Mouse (Mus musculus) hindbrain, embryonic 12.5 days (tissue): Measurements from ENCODE around the gene Pmpca. TPM values are rescaled to one million over a fixed set of nuclear protein-coding genes. Genes with fewer than 3 reads are reported as not detected.

Experiments used
- ATAC-seq: fragments of 200-750 bp; cut with Nextera tagmentation; 2 replicates; pipeline ENCODE4 v1.8.0; 2017; ENCODE audit warnings: moderate TSS enrichment; ENCODE audit not compliant: low FRiP score
- H3K27ac ChIP-seq: fragments of 300-500 bp; sonication (generic); 2 replicates; pipeline ENCODE4 v1.5.1; 2016; ENCODE audit warnings: mild to moderate bottlenecking
- H3K27me3 ChIP-seq: fragments of 300-500 bp; sonication (generic); 2 replicates; pipeline ENCODE4 v1.6.1; 2016; ENCODE audit warnings: mild to moderate bottlenecking
- H3K36me3 ChIP-seq: fragments of 300-500 bp; sonication (generic); 2 replicates; pipeline ENCODE4 v1.6.1; 2016; ENCODE audit warnings: mild to moderate bottlenecking
- H3K4me1 ChIP-seq: fragments of 300-500 bp; sonication (generic); 2 replicates; pipeline ENCODE4 v1.6.1; 2016
- H3K4me2 ChIP-seq: fragments of 300-500 bp; sonication (generic); replicated peaks from 2 replicates; pipeline ENCODE4 v1.6.1; 2016; ENCODE audit warnings: mild to moderate bottlenecking
- H3K4me3 ChIP-seq: fragments of 300-500 bp; sonication (generic); 2 replicates; pipeline ENCODE4 v1.5.1; 2016; ENCODE audit warnings: mild to moderate bottlenecking
- H3K9ac ChIP-seq: fragments of 300-500 bp; sonication (generic); 2 replicates; pipeline ENCODE4 v1.6.1; 2016; ENCODE audit warnings: mild to moderate bottlenecking, moderate library complexity
- H3K9me3 ChIP-seq: fragments of 300-500 bp; sonication (generic); replicated peaks from 2 replicates; pipeline ENCODE4 v1.6.1; 2016; ENCODE audit warnings: mild to moderate bottlenecking
- WGBS: fragments of 180-500 bp; shearing (Covaris S2); methylation state at CpG from one replicate; pipeline ENCODE4 v1.1.7; 2016; 5-methylcytosine and 5-hydroxymethylcytosine counted together
- polyA plus RNA-seq: library from polyadenylated mRNA; unstranded; fragments of >200 nt; fragmentation: Nextera tagmentation; extraction: Ambion mirVana; gene quantifications from 2 replicates; pipeline ENCODE4 v1.2.1, GENCODE M21; 2016

Gene Pmpca
- polyA plus RNA-seq, 1 experiment from 2014 or later = 107 TPM

- Histone ChIP-seq H3K4me2 (no peak overlapping the region), H3K27ac (no peak overlapping the region), H3K36me3 (peaks cover 49% of the 10 kb centered on the region), H3K4me3 (no peak overlapping the region), H3K9me3 (no peaks in the 10 kb centered on the region), H3K27me3 (no peaks in the 10 kb centered on the region), H3K9ac (no peak overlapping the region), H3K4me1 (peaks cover 32% of the 10 kb centered on the region)
- WGBS = 91% methylated on average over 4 of the region's 4 CpGs
- no peak for ATAC-seq
These were observed 52.1 kb downstream of the Pmpca start for GRCm38 (mm10) chr2:26441261-26441660.

DNA sequence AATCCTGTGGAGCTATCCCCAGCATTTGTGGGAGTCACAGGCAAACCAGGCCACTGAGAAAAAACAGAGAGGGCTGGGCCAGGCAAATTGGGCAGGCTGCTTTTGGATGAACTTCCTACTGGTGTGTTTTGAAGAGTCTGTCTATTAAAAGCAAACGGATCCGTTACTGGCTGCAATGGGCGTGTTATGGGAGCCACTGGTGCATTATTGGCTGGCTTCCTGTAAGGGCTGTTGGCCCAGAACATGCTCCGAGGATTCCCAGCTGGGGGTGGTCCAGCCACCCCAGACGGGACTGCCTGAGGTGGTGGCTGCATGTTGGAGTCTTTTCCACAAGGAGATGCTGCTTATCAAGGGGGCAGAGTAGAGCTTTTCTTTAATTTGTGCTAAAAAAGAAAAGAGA, 52.5 kb downstream of the Pmpca start:
- H3K9me3 ChIP-seq = no peaks in the 10 kb centered on the region
- peaks cover 37% of the 10 kb centered on the region for H3K4me1 ChIP-seq
- H3K4me2 ChIP-seq = no peak overlapping the region
- H3K9ac ChIP-seq = no peak overlapping the region
- ATAC-seq = no peak
- peaks cover 49% of the 10 kb centered on the region for H3K36me3 ChIP-seq
- no peak overlapping the region for H3K27ac ChIP-seq
- no peak overlapping the region for H3K4me3 ChIP-seq
- 90% methylated on average over 5 of the region's 5 CpGs for WGBS
- H3K27me3 ChIP-seq = no peaks in the 10 kb centered on the region

DNA sequence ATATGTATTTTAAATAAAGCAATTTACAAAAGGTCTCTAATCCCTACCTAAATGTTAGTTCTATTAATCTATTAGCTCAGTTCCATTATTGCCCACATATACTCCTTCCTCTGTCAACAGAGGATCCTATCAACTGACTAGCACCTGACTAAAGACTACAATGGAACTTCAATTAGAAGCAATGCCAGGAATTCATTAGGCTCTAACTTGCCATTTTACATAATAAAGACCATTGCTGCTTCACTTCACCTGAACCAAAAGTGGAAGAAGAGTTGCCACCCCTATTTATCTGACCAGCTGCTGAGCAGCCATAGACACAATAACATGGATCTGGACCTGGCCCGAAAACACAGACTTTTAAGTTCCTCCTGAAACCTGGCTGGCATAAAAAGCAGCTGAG, 53.7 kb downstream of the Pmpca start:
- H3K9me3 ChIP-seq = no peaks in the 10 kb centered on the region
- no peak overlapping the region for H3K4me3 ChIP-seq
- H3K4me1 ChIP-seq = peaks cover 41% of the 10 kb centered on the region
- H3K36me3 ChIP-seq = peaks cover 41% of the 10 kb centered on the region
- no peak overlapping the region for H3K27ac ChIP-seq
- 73% methylated on average over 1 of the region's 1 CpGs for WGBS
- no peak overlapping the region for H3K9ac ChIP-seq
- no peak overlapping the region for H3K4me2 ChIP-seq
- H3K27me3 ChIP-seq = no peaks in the 10 kb centered on the region
- ATAC-seq = no peak

DNA sequence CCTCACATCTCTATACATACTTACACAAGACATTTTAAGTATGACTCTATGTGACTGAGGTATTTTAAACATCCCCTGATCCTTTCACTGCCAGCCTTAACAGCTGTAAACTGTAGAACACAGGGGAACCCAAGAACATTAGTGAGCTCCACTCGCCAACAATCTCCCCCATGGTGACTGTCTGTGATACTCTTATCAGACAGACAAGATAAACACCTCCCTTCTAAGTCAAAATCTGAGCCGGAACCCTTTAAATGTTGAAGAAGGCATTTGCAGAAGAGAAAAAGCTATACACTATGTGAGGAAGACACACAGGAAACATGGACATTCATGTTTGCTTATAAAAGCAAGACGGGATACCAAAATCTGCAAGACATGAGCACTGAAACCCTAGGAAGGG, 54.7 kb downstream of the Pmpca start:
- Histone ChIP-seq H3K9me3 (no peaks in the 10 kb centered on the region), H3K27me3 (no peaks in the 10 kb centered on the region), H3K27ac (no peak overlapping the region), H3K4me1 (peaks cover 35% of the 10 kb centered on the region), H3K4me3 (peak overlapping the region; percentile 88), H3K36me3 (peaks cover 30% of the 10 kb centered on the region), H3K9ac (peak overlapping the region; percentile 87), H3K4me2 (peak overlapping the region; percentile 65)
- 56% methylated on average over 3 of the region's 3 CpGs for whole genome bisulfite sequencing
- no peak for ATAC-seq

- 5% methylated on average over 15 of the region's 15 CpGs for WGBS
These were observed 55.2 kb downstream of the Pmpca start for GRCm38 (mm10) chr2:26444368-26444767.

GRCm38 (mm10) chr2:26444946-26445665, 56.0 kb downstream of the Pmpca start, which contains the start of gene Sec16a:
Gene Sec16a, minus strand, starts transcription at chr2:26445216.
- Histone ChIP-seq H3K27me3 (no peaks in the 10 kb centered on the region), H3K4me1 (peaks cover 39% of the 10 kb centered on the region), H3K4me3 (peak within 1 kb of the TSS; percentile 88), H3K9ac (peak within 1 kb of the TSS; percentile 87), H3K4me2 (peak within 1 kb of the TSS; percentile 73), H3K27ac (peak within 1 kb of the TSS; percentile 90), H3K36me3 (peaks cover 18% of the 10 kb centered on the region), H3K9me3 (no peaks in the 10 kb centered on the region)
- peak; percentile 92 for ATAC-seq
- under 1% methylated on average over 61 of the region's 61 CpGs for WGBS

More at GRCm38 (mm10) chr2:26444368-26444767, 55.2 kb downstream of the Pmpca start:
- H3K4me1 ChIP-seq = peaks cover 35% of the 10 kb centered on the region
- H3K4me3 ChIP-seq = peak overlapping the region; percentile 88
- H3K4me2 ChIP-seq = peak overlapping the region; percentile 65
- peaks cover 25% of the 10 kb centered on the region for H3K36me3 ChIP-seq
- H3K27ac ChIP-seq = peak overlapping the region; percentile 90; the same call in 1 of the 2 replicates
- H3K9ac ChIP-seq = peak overlapping the region; percentile 87
- no peak for ATAC-seq
- no peaks in the 10 kb centered on the region for H3K27me3 ChIP-seq
- no peaks in the 10 kb centered on the region for H3K9me3 ChIP-seq

- peak overlapping the region; percentile 88 for H3K4me3 ChIP-seq
- peak overlapping the region; percentile 73 for H3K4me2 ChIP-seq
- under 1% methylated on average over 44 of the region's 44 CpGs for WGBS
- H3K27ac ChIP-seq = peak overlapping the region; percentile 90
- peaks cover 39% of the 10 kb centered on the region for H3K4me1 ChIP-seq
- peaks cover 11% of the 10 kb centered on the region for H3K36me3 ChIP-seq
- no peaks in the 10 kb centered on the region for H3K27me3 ChIP-seq
- H3K9me3 ChIP-seq = no peaks in the 10 kb centered on the region
- peak overlapping the region; percentile 82 for H3K9ac ChIP-seq
- ATAC-seq = peak; percentile 91
These were observed 56.7 kb downstream of the Pmpca start for GRCm38 (mm10) chr2:26445666-26446445.

DNA sequence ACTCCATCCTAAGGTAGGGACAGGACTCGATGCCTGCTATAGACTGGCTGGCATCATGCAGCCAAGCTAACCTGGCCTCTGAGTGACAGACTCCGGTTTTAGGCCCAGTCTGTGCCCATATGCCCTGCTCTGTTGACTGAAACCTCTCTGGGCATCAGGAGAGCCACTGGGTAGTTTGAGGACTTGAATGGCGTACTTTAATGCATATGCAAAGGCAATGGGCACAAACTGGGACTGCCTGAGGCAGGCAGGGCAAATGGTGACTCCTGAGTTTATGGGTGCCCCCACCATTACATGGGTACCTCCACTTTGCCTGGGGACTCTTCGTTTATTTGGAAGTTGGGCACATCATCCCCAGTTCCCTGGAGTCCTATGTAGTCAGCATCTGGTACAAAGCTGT, 57.5 kb downstream of the Pmpca start:
- Histone ChIP-seq H3K9me3 (no peaks in the 10 kb centered on the region), H3K27ac (0 out of 2 replicates have a peak overlapping the region, but pooled peaks have one; percentile 90), H3K4me2 (peak overlapping the region; percentile 73), H3K4me1 (peaks cover 39% of the 10 kb centered on the region), H3K36me3 (peaks cover 2% of the 10 kb centered on the region), H3K4me3 (peak overlapping the region; percentile 88), H3K27me3 (no peaks in the 10 kb centered on the region), H3K9ac (peak overlapping the region; percentile 82; the same call in 1 of the 2 replicates)
- WGBS = 73% methylated on average over 4 of the region's 4 CpGs
- ATAC-seq = no peak

Other genes with a start within 250 kb of the Pmpca start
- 8.7 and 12.0 TPM in 2 replicates for gene Lhx3, start 181.1 kb upstream of the Pmpca start, polyA plus RNA-seq
- gene Qsox2, start 151.8 kb upstream of the Pmpca start, polyA plus RNA-seq = 19.6 and 20.3 TPM in 2 replicates
- 0.31 and 0.37 TPM in 2 replicates for gene Ccdc187, start 94.8 kb upstream of the Pmpca start, polyA plus RNA-seq
- gene Gpsm1, start 73.8 kb upstream of the Pmpca start, polyA plus RNA-seq = 125 and 133 TPM in 2 replicates
- 33.2 and 34.7 TPM in 2 replicates for gene Dnlz, start 37.2 kb upstream of the Pmpca start, polyA plus RNA-seq
- gene Card9, start 28.4 kb upstream of the Pmpca start, polyA plus RNA-seq = 0.78 and 1.1 TPM in 2 replicates
- gene Snapc4, start 8.7 kb upstream of the Pmpca start, polyA plus RNA-seq = 36.2 and 37.3 TPM in 2 replicates
- gene Entr1, start within 50 bp of the Pmpca start, polyA plus RNA-seq = 179 and 188 TPM in 2 replicates
- gene Inpp5e, start 19.9 kb downstream of the Pmpca start, polyA plus RNA-seq = 31.4 and 35.4 TPM in 2 replicates
- gene Sec16a, start 55.9 kb downstream of the Pmpca start, polyA plus RNA-seq = 32.3 and 35.3 TPM in 2 replicates
- 38.0 and 41.0 TPM in 2 replicates for gene Notch1, start 127.3 kb downstream of the Pmpca start, polyA plus RNA-seq
- 61.4 and 72.1 TPM in 2 replicates for gene Egfl7, start 190.7 kb downstream of the Pmpca start, polyA plus RNA-seq
- not detected in 2 replicates for gene Gm20532, start 197.3 kb downstream of the Pmpca start, polyA plus RNA-seq
- 11.7 and 13.1 TPM in 2 replicates for gene Agpat2, start 215.1 kb downstream of the Pmpca start, polyA plus RNA-seq
- 70.1 and 73.7 TPM in 2 replicates for gene Fam69b, start 239.1 kb downstream of the Pmpca start, polyA plus RNA-seq